Mouse (Mus musculus): ENCODE results near the gene Gm14085. TPM values are rescaled to one million over a fixed set of nuclear protein-coding genes. Genes with fewer than 3 reads are reported as not detected.
A peak's percentile ranks its signal among the peaks of the same experiment; 100 is the strongest.

Gm14085 gene
- polyA plus RNA-seq, 1 experiment from 2014 or later = not detected

GRCm38 (mm10) chr2:122571326-122571725 is 86.6 kb downstream of the Gm14085 start:
- no peak overlapping the region for H3K27ac ChIP-seq (replicated peaks; ENCODE audit: low read depth, low read length)
- DNase-seq (ENCODE audit: low spot score) = no peak
- no peak for ATAC-seq (ENCODE audit: low read depth)
- no peak overlapping the region for H3K4me3 ChIP-seq (ENCODE audit: low read depth, low read length)
- H3K27me3 ChIP-seq (replicated peaks; ENCODE audit: control insufficient read depth, insufficient read depth, low read length) = no peaks in the 10 kb centered on the region; the same call in 1 of the 2 replicates
- H3K9ac ChIP-seq (ENCODE audit: low read depth, low read length) = no peak overlapping the region
- no peaks in the 10 kb centered on the region for H3K9me3 ChIP-seq (ENCODE audit: control insufficient read depth, low read length)
- H3K4me1 ChIP-seq (ENCODE audit: control insufficient read depth, insufficient read depth, low read length) = no peaks in the 10 kb centered on the region
- WGBS = 76% methylated on average over 4 of the region's 4 CpGs
- H3K36me3 ChIP-seq (ENCODE audit: control insufficient read depth, insufficient read depth, low read length) = no peaks in the 10 kb centered on the region
- no peak overlapping the region for H3K4me2 ChIP-seq (ENCODE audit: low read depth, low read length)

GRCm38 (mm10) chr2:122572438-122572837 is 87.7 kb downstream of the Gm14085 start:
- no peaks in the 10 kb centered on the region; the same call in 1 of the 2 replicates for H3K27me3 ChIP-seq (replicated peaks; ENCODE audit: control insufficient read depth, insufficient read depth, low read length)
- no peak overlapping the region for H3K4me2 ChIP-seq (ENCODE audit: low read depth, low read length)
- no peaks in the 10 kb centered on the region for H3K4me1 ChIP-seq (ENCODE audit: control insufficient read depth, insufficient read depth, low read length)
- WGBS = 64% methylated on average over 1 of the region's 1 CpGs
- no peaks in the 10 kb centered on the region for H3K36me3 ChIP-seq (ENCODE audit: control insufficient read depth, insufficient read depth, low read length)
- no peak for DNase-seq (ENCODE audit: low spot score)
- no peak overlapping the region for H3K4me3 ChIP-seq (ENCODE audit: low read depth, low read length)
- ATAC-seq (ENCODE audit: low read depth) = no peak
- H3K9ac ChIP-seq (ENCODE audit: low read depth, low read length) = no peak overlapping the region
- H3K9me3 ChIP-seq (ENCODE audit: control insufficient read depth, low read length) = no peaks in the 10 kb centered on the region
- no peak overlapping the region for H3K27ac ChIP-seq (replicated peaks; ENCODE audit: low read depth, low read length)

- Histone ChIP-seq H3K36me3 (ENCODE audit: control insufficient read depth, insufficient read depth, low read length) (no peaks in the 10 kb centered on the region), H3K9ac (ENCODE audit: low read depth, low read length) (no peak overlapping the region), H3K4me3 (ENCODE audit: low read depth, low read length) (no peak overlapping the region), H3K9me3 (ENCODE audit: control insufficient read depth, low read length) (no peaks in the 10 kb centered on the region), H3K4me1 (ENCODE audit: control insufficient read depth, insufficient read depth, low read length) (no peaks in the 10 kb centered on the region), H3K27ac (replicated peaks; ENCODE audit: low read depth, low read length) (no peak overlapping the region), H3K27me3 (replicated peaks; ENCODE audit: control insufficient read depth, insufficient read depth, low read length) (no peaks in the 10 kb centered on the region; the same call in 1 of the 2 replicates), H3K4me2 (ENCODE audit: low read depth, low read length) (no peak overlapping the region)
- no peak for DNase-seq (ENCODE audit: low spot score)
- WGBS = 78% methylated on average over 11 of the region's 11 CpGs
- no peak for ATAC-seq (ENCODE audit: low read depth)
Observed at GRCm38 (mm10) chr2:122575470-122575869, 90.7 kb downstream of the Gm14085 start.

GRCm38 (mm10) chr2:122576295-122576694 is 91.6 kb downstream of the Gm14085 start:
- no peak overlapping the region for H3K4me2 ChIP-seq (ENCODE audit: low read depth, low read length)
- no peak overlapping the region for H3K4me3 ChIP-seq (ENCODE audit: low read depth, low read length)
- ATAC-seq (ENCODE audit: low read depth) = 0 out of 2 replicates have a peak, but pooled peaks have one; percentile 15
- no peaks in the 10 kb centered on the region; the same call in 1 of the 2 replicates for H3K27me3 ChIP-seq (replicated peaks; ENCODE audit: control insufficient read depth, insufficient read depth, low read length)
- no peak overlapping the region for H3K9ac ChIP-seq (ENCODE audit: low read depth, low read length)
- no peak overlapping the region for H3K27ac ChIP-seq (replicated peaks; ENCODE audit: low read depth, low read length)
- WGBS = 26% methylated on average over 5 of the region's 5 CpGs
- DNase-seq (ENCODE audit: low spot score) = no peak
- H3K9me3 ChIP-seq (ENCODE audit: control insufficient read depth, low read length) = no peaks in the 10 kb centered on the region
- no peaks in the 10 kb centered on the region for H3K36me3 ChIP-seq (ENCODE audit: control insufficient read depth, insufficient read depth, low read length)
- no peaks in the 10 kb centered on the region for H3K4me1 ChIP-seq (ENCODE audit: control insufficient read depth, insufficient read depth, low read length)

- Histone ChIP-seq H3K9ac (ENCODE audit: low read depth, low read length) (no peak overlapping the region), H3K4me2 (ENCODE audit: low read depth, low read length) (no peak overlapping the region), H3K9me3 (ENCODE audit: control insufficient read depth, low read length) (no peaks in the 10 kb centered on the region), H3K4me3 (ENCODE audit: low read depth, low read length) (no peak overlapping the region), H3K27ac (replicated peaks; ENCODE audit: low read depth, low read length) (no peak overlapping the region), H3K36me3 (ENCODE audit: control insufficient read depth, insufficient read depth, low read length) (no peaks in the 10 kb centered on the region), H3K27me3 (replicated peaks; ENCODE audit: control insufficient read depth, insufficient read depth, low read length) (no peaks in the 10 kb centered on the region; the same call in 1 of the 2 replicates), H3K4me1 (ENCODE audit: control insufficient read depth, insufficient read depth, low read length) (no peaks in the 10 kb centered on the region)
- ATAC-seq (ENCODE audit: low read depth) = no peak
- 75% methylated on average over 1 of the region's 1 CpGs for WGBS
- no peak for DNase-seq (ENCODE audit: low spot score)
Observed at GRCm38 (mm10) chr2:122577316-122577715, 92.6 kb downstream of the Gm14085 start.

Other genes starting within 250 kb of the Gm14085 start
- 0.04 and 0.14 TPM in 2 replicates for gene Duox2, start 186.5 kb upstream of the Gm14085 start, polyA plus RNA-seq (2014; fragmentation: Nextera tagmentation; extraction: Ambion mirVana)
- gene Duoxa2, start 186.0 kb upstream of the Gm14085 start, polyA plus RNA-seq (2014; fragmentation: Nextera tagmentation; extraction: Ambion mirVana) = 0.71 TPM in 1 of 2 replicates, not detected in the other
- 3.6 and 4.2 TPM in 2 replicates for gene Duoxa1, start 171.2 kb upstream of the Gm14085 start, polyA plus RNA-seq (2014; fragmentation: Nextera tagmentation; extraction: Ambion mirVana)
- gene Duox1, start 169.3 kb upstream of the Gm14085 start, polyA plus RNA-seq (2014; fragmentation: Nextera tagmentation; extraction: Ambion mirVana) = 0.34 and 0.67 TPM in 2 replicates
- gene Shf, start 115.8 kb upstream of the Gm14085 start, polyA plus RNA-seq (2014; fragmentation: Nextera tagmentation; extraction: Ambion mirVana) = 5.5 and 6.4 TPM in 2 replicates
- 1.0 and 1.2 TPM in 2 replicates for gene Slc28a2, start 58.5 kb upstream of the Gm14085 start, polyA plus RNA-seq (2014; fragmentation: Nextera tagmentation; extraction: Ambion mirVana)
- 97.0 and 127 TPM in 2 replicates for gene Gatm, start 126.4 kb downstream of the Gm14085 start, polyA plus RNA-seq (2014; fragmentation: Nextera tagmentation; extraction: Ambion mirVana)
- 0.47 TPM in 1 of 2 replicates, not detected in the other for gene AA467197, start 152.0 kb downstream of the Gm14085 start, polyA plus RNA-seq (2014; fragmentation: Nextera tagmentation; extraction: Ambion mirVana)
- gene Slc30a4, start 217.7 kb downstream of the Gm14085 start, polyA plus RNA-seq (2014; fragmentation: Nextera tagmentation; extraction: Ambion mirVana) = 16.8 and 17.2 TPM in 2 replicates